Mouse (Mus musculus): ENCODE measurements around the gene Pkn2.
A peak's percentile ranks its signal among the peaks of the same experiment; 100 is the strongest.

The Pkn2 gene

GRCm38 (mm10) chr3:142834024-142834423, 47.8 kb downstream of the Pkn2 start:
- DNase-seq (ENCODE audit: low spot score) = no peak

GRCm38 (mm10) chr3:142832910-142833309, 48.9 kb downstream of the Pkn2 start:
- DNase-seq (ENCODE audit: low spot score) = no peak

- DNase-seq (ENCODE audit: low spot score) = no peak
Measured at GRCm38 (mm10) chr3:142826449-142827146, 55.2 kb downstream of the Pkn2 start.

GRCm38 (mm10) chr3:142823606-142824005, 58.2 kb downstream of the Pkn2 start:
- DNase-seq (ENCODE audit: low spot score) = no peak

GRCm38 (mm10) chr3:142817506-142817905, 64.3 kb downstream of the Pkn2 start:
- DNase-seq (ENCODE audit: low spot score) = no peak

GRCm38 (mm10) chr3:142811582-142811981, 70.2 kb downstream of the Pkn2 start:
- DNase-seq (ENCODE audit: low spot score) = no peak

GRCm38 (mm10) chr3:142795587-142795986, 86.2 kb downstream of the Pkn2 start:
- DNase-seq (ENCODE audit: low spot score) = no peak

GRCm38 (mm10) chr3:142786423-142787072, 95.3 kb downstream of the Pkn2 start:
- no peak for DNase-seq (ENCODE audit: low spot score)

- DNase-seq (ENCODE audit: low spot score) = no peak
Measured at GRCm38 (mm10) chr3:142777227-142777626, 104.6 kb downstream of the Pkn2 start.

GRCm38 (mm10) chr3:142773538-142774191, 108.1 kb downstream of the Pkn2 start:
- DNase-seq (ENCODE audit: low spot score) = no peak

- no peak for DNase-seq (ENCODE audit: low spot score)
Measured at GRCm38 (mm10) chr3:142770518-142770917, 111.3 kb downstream of the Pkn2 start.

GRCm38 (mm10) chr3:142768498-142768897, 113.3 kb downstream of the Pkn2 start:
- no peak for DNase-seq (ENCODE audit: low spot score)

- DNase-seq (ENCODE audit: low spot score) = no peak
Measured at GRCm38 (mm10) chr3:142765778-142766165, 116.0 kb downstream of the Pkn2 start.

GRCm38 (mm10) chr3:142764995-142765777, 116.6 kb downstream of the Pkn2 start, which contains the start of gene Gtf2b:
Gtf2b (plus strand) TSS chr3:142765045.
- peak; percentile 94 for DNase-seq (ENCODE audit: low spot score)

GRCm38 (mm10) chr3:142760356-142760755, 121.4 kb downstream of the Pkn2 start:
- no peak for DNase-seq (ENCODE audit: low spot score)

GRCm38 (mm10) chr3:142758593-142758992, 123.2 kb downstream of the Pkn2 start:
- DNase-seq (ENCODE audit: low spot score) = no peak

- DNase-seq (ENCODE audit: low spot score) = no peak
Measured at GRCm38 (mm10) chr3:142757841-142758240, 124.0 kb downstream of the Pkn2 start.

- no peak for DNase-seq (ENCODE audit: low spot score)
Measured at GRCm38 (mm10) chr3:142755132-142755867, 126.5 kb downstream of the Pkn2 start.

- DNase-seq (ENCODE audit: low spot score) = no peak
Measured at GRCm38 (mm10) chr3:142749131-142749530, 132.7 kb downstream of the Pkn2 start.

- no peak for DNase-seq (ENCODE audit: low spot score)
Measured at GRCm38 (mm10) chr3:142747673-142748072, 134.1 kb downstream of the Pkn2 start.

GRCm38 (mm10) chr3:142745076-142745475, 136.7 kb downstream of the Pkn2 start:
- no peak for DNase-seq (ENCODE audit: low spot score)

Measured in T-cell, adult 2 months (primary cell).